Mouse (Mus musculus) embryonic facial prominence, embryonic 10.5 days (tissue): ENCODE measurements around the gene Gm9918. TPM values are rescaled to one million over a fixed set of nuclear protein-coding genes. Genes with fewer than 3 reads are reported as not detected.

Experiments used
- DNase-seq: peaks from one replicate; pipeline ENCODE4 v3.0.0-alpha.2; 2017; ENCODE audit warnings: low spot score
- H3K27ac ChIP-seq: fragments of 300-500 bp; sonication (generic); replicated peaks from 2 replicates; pipeline ENCODE4 v1.5.1; 2016; ENCODE audit warnings: mild to moderate bottlenecking
- H3K27me3 ChIP-seq: fragments of 300-500 bp; sonication (generic); replicated peaks from 2 replicates; pipeline ENCODE4 v1.6.1; 2016; ENCODE audit warnings: low read depth, mild to moderate bottlenecking; ENCODE audit not compliant: poor library complexity, severe bottlenecking
- H3K36me3 ChIP-seq: fragments of 300-500 bp; sonication (generic); replicated peaks from 2 replicates; pipeline ENCODE4 v1.6.1; 2016; ENCODE audit warnings: mild to moderate bottlenecking, moderate library complexity
- H3K4me1 ChIP-seq: fragments of 300-500 bp; sonication (generic); 2 replicates; pipeline ENCODE4 v1.6.1; 2016
- H3K4me3 ChIP-seq: fragments of 300-500 bp; sonication (generic); 2 replicates; pipeline ENCODE4 v1.5.1; 2016; ENCODE audit warnings: mild to moderate bottlenecking, moderate library complexity
- H3K9me3 ChIP-seq: fragments of 300-500 bp; sonication (generic); 2 replicates; pipeline ENCODE4 v1.6.1; 2016; ENCODE audit warnings: mild to moderate bottlenecking
- WGBS: fragments of 180-500 bp; shearing (Covaris S2); methylation state at CpG from one replicate; pipeline ENCODE4 v1.1.7; 2016; 5-methylcytosine and 5-hydroxymethylcytosine counted together
- polyA plus RNA-seq: library from polyadenylated mRNA; unstranded; fragments of >200 nt; fragmentation: Nextera tagmentation; extraction: Ambion mirVana; gene quantifications from 2 replicates; pipeline ENCODE4 v1.2.1, GENCODE M21; 2016

The Gm9918 gene
- polyA plus RNA-seq, 1 experiment from 2014 or later, result 1.3 TPM

DNA sequence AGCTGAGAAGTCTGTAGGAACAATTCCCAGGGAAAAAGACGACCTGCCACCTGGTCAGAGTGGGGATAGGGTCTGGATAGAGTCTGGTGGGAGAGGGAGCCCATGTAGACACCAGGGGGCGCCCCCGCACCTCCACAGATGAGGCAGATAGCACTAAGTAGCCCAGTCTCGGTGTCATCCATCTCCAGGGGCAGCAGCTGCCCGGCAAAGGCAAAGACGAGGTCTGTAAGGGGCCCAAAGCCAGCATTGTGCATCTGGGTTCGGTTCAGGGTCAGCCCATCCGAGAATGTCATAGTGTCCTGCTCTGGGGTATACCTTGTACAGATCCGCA, 31.1 kb upstream of the Gm9918 start:
- DNase-seq, result peak; percentile 89
- Histone ChIP-seq H3K4me3 (0 out of 2 replicates have a peak overlapping the region, but pooled peaks have one; percentile 14), H3K27ac (no peak overlapping the region), H3K4me1 (peaks cover 60% of the 10 kb centered on the region), H3K27me3 (peaks cover 29% of the 10 kb centered on the region), H3K36me3 (peaks cover 84% of the 10 kb centered on the region), H3K9me3 (no peaks in the 10 kb centered on the region)
- 13% methylated on average over 9 of the region's 9 CpGs for WGBS

GRCm38 (mm10) chr15:102239851-102240250, 30.5 kb upstream of the Gm9918 start:
- DNase-seq, result no peak
- Histone ChIP-seq H3K4me3 (no peak overlapping the region; the same call in 1 of the 2 replicates), H3K4me1 (peaks cover 59% of the 10 kb centered on the region), H3K9me3 (no peaks in the 10 kb centered on the region), H3K27me3 (peaks cover 35% of the 10 kb centered on the region), H3K36me3 (peaks cover 78% of the 10 kb centered on the region), H3K27ac (no peak overlapping the region)
- WGBS, result 80% methylated on average over 11 of the region's 11 CpGs

DNA sequence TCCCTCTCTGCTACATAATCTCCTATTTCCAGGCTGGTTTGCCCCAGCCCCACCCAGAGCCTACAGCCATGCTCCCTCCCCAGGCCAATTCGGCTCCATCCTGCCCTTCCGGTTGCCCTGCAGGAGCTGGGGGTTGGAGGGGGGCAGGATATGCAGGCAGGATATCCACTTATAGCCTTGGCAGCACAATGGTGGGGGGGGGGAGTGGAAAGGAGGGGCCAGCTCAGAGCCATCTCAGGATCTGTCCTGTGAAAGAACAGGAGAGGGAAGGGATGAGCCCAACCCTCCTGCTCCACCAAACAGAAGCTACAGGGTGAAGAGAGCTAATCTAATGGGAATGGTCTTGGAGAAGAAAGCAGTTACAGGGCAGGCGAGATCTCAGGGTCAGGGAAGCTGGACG, 29.8 kb upstream of the Gm9918 start:
- no peaks in the 10 kb centered on the region for H3K9me3 ChIP-seq
- peaks cover 58% of the 10 kb centered on the region for H3K4me1 ChIP-seq
- WGBS, result 68% methylated on average over 4 of the region's 4 CpGs
- peaks cover 43% of the 10 kb centered on the region for H3K27me3 ChIP-seq
- H3K36me3 ChIP-seq, result peaks cover 71% of the 10 kb centered on the region
- no peak overlapping the region for H3K4me3 ChIP-seq
- DNase-seq, result no peak
- H3K27ac ChIP-seq, result no peak overlapping the region; the same call in 1 of the 2 replicates

- peaks cover 51% of the 10 kb centered on the region for H3K36me3 ChIP-seq
- no peak for DNase-seq
- H3K27me3 ChIP-seq, result peaks cover 56% of the 10 kb centered on the region
- H3K9me3 ChIP-seq, result no peaks in the 10 kb centered on the region
- peaks cover 71% of the 10 kb centered on the region for H3K4me1 ChIP-seq
- peak overlapping the region; percentile 76 for H3K4me3 ChIP-seq
- H3K27ac ChIP-seq, result peak overlapping the region; percentile 96
- 25% methylated on average over 12 of the region's 12 CpGs for WGBS
Measured at GRCm38 (mm10) chr15:102242404-102243228, 27.7 kb upstream of the Gm9918 start.

- Histone ChIP-seq H3K27ac (peak overlapping the region; percentile 96), H3K9me3 (no peaks in the 10 kb centered on the region), H3K36me3 (peaks cover 43% of the 10 kb centered on the region), H3K4me3 (peak overlapping the region; percentile 76), H3K4me1 (peaks cover 80% of the 10 kb centered on the region), H3K27me3 (peaks cover 62% of the 10 kb centered on the region)
- peak; percentile 73 for DNase-seq
- WGBS, result 8% methylated on average over 22 of the region's 22 CpGs
Measured at GRCm38 (mm10) chr15:102243229-102244190, 26.9 kb upstream of the Gm9918 start.

DNA sequence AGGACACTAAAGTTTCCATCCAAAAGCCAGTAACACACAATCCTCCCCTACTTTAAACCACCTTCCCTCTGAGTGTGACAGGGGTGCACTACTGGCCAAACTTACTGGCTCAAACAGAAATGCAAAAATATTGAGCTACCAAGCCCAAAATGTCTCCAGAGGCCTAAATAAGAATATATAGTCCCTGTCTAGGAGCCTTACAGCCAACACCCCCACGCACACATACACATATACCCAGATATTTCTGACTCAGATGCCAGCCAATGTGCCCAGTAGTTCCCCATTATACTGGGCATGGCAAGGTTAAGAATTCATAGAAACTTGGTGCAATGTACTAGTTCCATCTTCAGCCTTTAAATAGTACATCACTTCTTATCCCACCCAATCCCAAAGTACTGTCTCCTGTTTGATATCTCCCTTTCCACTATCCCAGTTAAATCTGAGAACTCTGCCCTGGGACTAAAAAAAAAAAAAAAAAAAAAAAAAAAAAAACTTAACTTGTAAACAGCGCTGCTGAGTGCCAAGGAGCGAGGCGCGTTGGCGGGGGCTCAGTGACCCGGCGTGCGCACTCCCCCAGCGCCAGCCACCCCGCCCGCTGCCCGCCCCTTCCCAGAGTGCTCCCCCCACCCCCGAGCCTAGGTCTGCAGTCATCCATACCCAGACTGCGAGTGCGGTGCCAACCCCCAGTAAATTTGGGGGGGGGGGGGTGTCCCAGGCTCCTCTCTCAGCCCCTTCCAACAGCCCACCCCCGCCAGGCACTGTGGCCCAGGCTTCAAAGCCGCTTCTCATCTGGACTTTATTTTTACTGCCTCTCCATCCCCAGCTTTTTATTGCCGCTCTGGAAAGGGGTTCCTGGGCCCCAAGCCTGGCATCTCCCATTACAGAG, 25.8 kb upstream of the Gm9918 start:
- Histone ChIP-seq H3K27ac (peak overlapping the region; percentile 96), H3K9me3 (no peaks in the 10 kb centered on the region), H3K4me3 (peak overlapping the region; percentile 76), H3K36me3 (peaks cover 32% of the 10 kb centered on the region), H3K4me1 (peaks cover 87% of the 10 kb centered on the region), H3K27me3 (peaks cover 70% of the 10 kb centered on the region)
- WGBS, result 2% methylated on average over 19 of the region's 19 CpGs
- DNase-seq, result no peak

- peaks cover 26% of the 10 kb centered on the region for H3K36me3 ChIP-seq
- 2% methylated on average over 14 of the region's 14 CpGs for WGBS
- peaks cover 79% of the 10 kb centered on the region for H3K27me3 ChIP-seq
- H3K9me3 ChIP-seq, result no peaks in the 10 kb centered on the region
- peak overlapping the region; percentile 76 for H3K4me3 ChIP-seq
- peak overlapping the region; percentile 96 for H3K27ac ChIP-seq
- no peak for DNase-seq
- peaks cover 92% of the 10 kb centered on the region for H3K4me1 ChIP-seq
Measured at GRCm38 (mm10) chr15:102245461-102245881, 24.9 kb upstream of the Gm9918 start.

DNA sequence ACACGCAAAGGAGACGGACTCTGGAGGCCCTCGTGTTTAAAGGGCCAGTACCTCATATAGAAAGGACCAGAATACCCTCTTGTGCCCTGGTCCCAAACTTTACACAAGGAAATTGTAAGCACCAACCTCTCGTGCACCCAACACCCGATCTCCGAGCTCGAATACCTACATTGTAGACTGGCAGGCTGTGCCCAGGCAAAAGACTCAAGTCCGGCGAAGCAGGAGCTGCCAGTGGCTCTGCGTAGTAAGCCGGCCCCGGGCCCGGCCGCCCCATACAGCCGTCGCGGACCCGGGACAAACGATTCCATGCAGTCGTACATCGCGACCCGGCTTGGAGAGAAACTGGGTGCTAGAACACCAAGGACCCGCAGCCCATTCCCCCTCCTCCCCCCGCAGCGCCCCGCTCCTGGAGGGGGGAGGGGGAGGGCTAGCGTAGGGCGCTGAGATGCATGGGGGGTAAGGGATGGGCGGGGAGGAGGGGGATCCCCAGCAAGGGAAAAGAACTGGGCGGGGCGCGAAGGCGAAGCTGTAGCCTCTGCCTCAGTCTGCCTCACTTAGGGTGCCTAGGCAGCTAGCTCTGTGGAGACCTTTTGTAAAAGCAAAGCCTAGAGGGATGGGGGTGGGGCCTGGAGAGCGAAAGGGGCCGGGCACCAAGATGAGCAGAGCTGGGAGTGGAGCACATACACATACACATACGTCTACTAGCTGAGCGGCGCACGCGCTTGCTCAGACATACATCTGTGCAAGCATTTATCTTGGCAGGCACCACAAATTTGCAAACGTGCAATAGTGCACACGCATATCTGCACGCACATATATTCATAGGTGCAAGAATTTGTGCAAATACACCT, 24.2 kb upstream of the Gm9918 start:
- DNase-seq, result peak; percentile 88
- WGBS, result under 1% methylated on average over 42 of the region's 44 CpGs
- no peaks in the 10 kb centered on the region for H3K9me3 ChIP-seq
- peaks cover 95% of the 10 kb centered on the region for H3K4me1 ChIP-seq
- peaks cover 26% of the 10 kb centered on the region for H3K36me3 ChIP-seq
- peaks cover 81% of the 10 kb centered on the region for H3K27me3 ChIP-seq
- peak overlapping the region; percentile 96 for H3K27ac ChIP-seq
- peak overlapping the region; percentile 76 for H3K4me3 ChIP-seq

DNA sequence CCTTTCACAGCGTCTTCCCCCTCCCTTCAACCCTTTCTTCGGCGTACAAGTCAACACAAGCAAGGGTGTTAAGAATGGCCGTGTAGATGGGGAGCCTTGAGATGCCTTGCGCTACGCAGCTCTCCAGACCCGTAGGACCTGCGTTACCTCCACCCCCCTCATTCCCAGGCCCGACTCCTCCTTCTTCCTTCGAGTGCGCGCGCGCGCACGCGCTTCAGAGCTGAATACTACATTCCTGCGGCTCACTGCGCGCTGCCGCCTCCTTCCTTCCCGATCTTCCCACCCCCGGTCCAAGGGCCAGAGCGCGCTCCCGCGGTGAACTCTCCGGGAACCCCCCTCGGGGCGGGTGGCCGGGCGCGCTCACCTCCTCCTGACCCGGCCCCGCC, 23.5 kb upstream of the Gm9918 start:
- H3K27me3 ChIP-seq, result peaks cover 75% of the 10 kb centered on the region
- H3K4me1 ChIP-seq, result peaks cover 98% of the 10 kb centered on the region
- 0% methylated on average over 35 of the region's 35 CpGs for WGBS

DNA sequence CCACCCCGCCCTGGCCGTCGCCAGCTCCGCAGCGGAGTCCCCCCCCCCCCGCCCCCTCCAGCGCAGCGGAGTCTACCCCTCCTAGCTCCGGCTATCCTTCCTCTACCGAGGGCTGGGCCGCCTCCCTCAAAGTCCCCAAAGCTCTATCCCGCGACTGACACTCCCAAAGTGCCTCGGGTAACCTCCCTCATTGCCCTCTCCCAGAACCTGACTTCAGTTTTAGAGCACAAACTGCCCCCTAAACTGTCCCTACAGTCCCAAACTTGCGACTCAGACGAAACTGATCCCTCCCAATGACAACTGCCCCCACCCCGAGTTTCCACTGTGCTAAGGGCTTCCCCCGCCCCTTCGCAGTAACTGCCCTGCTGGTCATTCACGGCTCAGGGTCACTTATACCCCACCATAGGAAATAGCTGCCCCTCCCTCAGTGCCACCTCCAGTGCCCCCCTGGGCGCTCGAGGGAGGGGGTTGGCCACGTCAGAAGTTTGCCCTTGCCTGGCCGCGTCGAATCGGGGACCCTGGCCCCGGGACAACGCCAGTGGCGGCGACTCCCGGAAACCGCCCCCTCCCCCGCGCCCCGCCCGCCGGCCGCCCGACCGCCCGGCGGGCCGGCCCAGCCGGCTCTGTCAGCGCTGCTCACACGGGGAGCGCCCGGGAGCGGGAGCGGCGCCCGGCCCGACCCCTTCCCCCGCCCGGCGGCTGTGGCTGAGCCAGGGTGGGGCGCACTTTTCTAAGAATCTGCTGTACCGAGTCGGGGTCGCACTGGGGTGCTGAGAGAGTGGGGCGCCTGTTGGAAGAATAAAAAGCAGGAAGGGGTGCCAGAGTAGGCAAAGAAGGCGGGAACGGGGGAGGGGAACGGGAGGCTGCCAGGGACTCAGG, 22.9 kb upstream of the Gm9918 start:
- under 1% methylated on average over 65 of the region's 65 CpGs for whole genome bisulfite sequencing
- Histone ChIP-seq H3K27me3 (peaks cover 69% of the 10 kb centered on the region), H3K27ac (peak overlapping the region; percentile 96), H3K4me3 (peak overlapping the region; percentile 76), H3K9me3 (no peaks in the 10 kb centered on the region), H3K36me3 (peaks cover 27% of the 10 kb centered on the region), H3K4me1 (peaks cover 98% of the 10 kb centered on the region)
- peak; percentile 86 for DNase-seq

More for the DNA sequence above, 23.5 kb upstream of the Gm9918 start:
- H3K27ac ChIP-seq, result peak overlapping the region; percentile 96
- no peaks in the 10 kb centered on the region for H3K9me3 ChIP-seq
- H3K4me3 ChIP-seq, result peak overlapping the region; percentile 76
- peak; percentile 97 for DNase-seq
- peaks cover 26% of the 10 kb centered on the region for H3K36me3 ChIP-seq
